Mouse (Mus musculus) thymus, adult 2 months (tissue): ENCODE measurements around the gene Fndc11. TPM values are rescaled to one million over a fixed set of nuclear protein-coding genes. Genes with fewer than 3 reads are reported as not detected.

Experiments used
- DNase-seq: peaks from one replicate; pipeline ENCODE4 v3.0.0; 2021
- H3K27ac ChIP-seq: fragments of 200-500 bp; 2 replicates; pipeline ENCODE4 v1.5.1; 2012; ENCODE audit warnings: low read length, control low read depth; ENCODE audit not compliant: control insufficient read depth, insufficient read depth
- H3K27me3 ChIP-seq: fragments of 200-500 bp; 2 replicates; pipeline ENCODE4 v1.6.1; 2012; ENCODE audit warnings: mild to moderate bottlenecking, low read length, moderate library complexity, mixed read lengths; ENCODE audit not compliant: control insufficient read depth, insufficient read depth
- H3K36me3 ChIP-seq: fragments of 200-500 bp; 2 replicates; pipeline ENCODE4 v1.6.1; 2012; ENCODE audit warnings: mild to moderate bottlenecking, low read length, moderate library complexity; ENCODE audit not compliant: control insufficient read depth, insufficient read depth
- H3K4me1 ChIP-seq: fragments of 200-500 bp; replicated peaks from 2 replicates; pipeline ENCODE4 v1.6.1; 2012; ENCODE audit warnings: low read length; ENCODE audit not compliant: control insufficient read depth, insufficient read depth
- H3K4me3 ChIP-seq: fragments of 200-500 bp; 2 replicates; pipeline ENCODE4 v1.5.1; 2012; ENCODE audit warnings: mild to moderate bottlenecking, low read length, control low read depth, moderate library complexity; ENCODE audit not compliant: control insufficient read depth, insufficient read depth
- CTCF ChIP-seq: fragments of 200-500 bp; IDR thresholded peaks from 2 replicates; pipeline ENCODE4 v1.5.1; 2012; ENCODE audit warnings: mild to moderate bottlenecking, control low read depth, low read length, moderate library complexity, borderline replicate concordance; ENCODE audit not compliant: control insufficient read depth, poor library complexity, insufficient read depth; ENCODE audit errors: extremely low read depth
- POLR2A ChIP-seq: fragments of 200-500 bp; IDR thresholded peaks from 2 replicates; pipeline ENCODE4 v1.6.1; 2012; ENCODE audit warnings: mild to moderate bottlenecking, low read length, control low read depth, moderate library complexity; ENCODE audit not compliant: control insufficient read depth, poor library complexity, insufficient read depth; ENCODE audit errors: extremely low read depth
- WGBS: fragments of 180-500 bp; shearing (Covaris S2); methylation state at CpG from one replicate; pipeline ENCODE4 v1.1.7; 2018; 5-methylcytosine and 5-hydroxymethylcytosine counted together
- polyA plus RNA-seq: library from polyadenylated mRNA; depleted of rRNA; stranded (reverse); fragments of >200 nt; gene quantifications from 2 replicates; pipeline ENCODE4 v1.2.3, GENCODE M21; 2012; rRNA removed

Fndc11 gene
- 0.85 and 0.88 TPM in 2 replicates for polyA plus RNA-seq

GRCm38 (mm10) chr2:181219538-181220216 lies at the start of gene Fndc11:
TSS of gene Fndc11 (plus strand) at chr2:181220013.
- 1% methylated on average over 25 of the region's 25 CpGs for WGBS
- Histone ChIP-seq H3K4me1 (peaks cover 18% of the 10 kb centered on the region), H3K27ac (peak within 1 kb of the TSS; percentile 87), H3K4me3 (peak within 1 kb of the TSS; percentile 41), H3K27me3 (no peaks in the 10 kb centered on the region), H3K36me3 (no peaks in the 10 kb centered on the region)
- TF ChIP-seq POLR2A (no peak), CTCF (peak; percentile 65)
- DNase-seq = peak; percentile 92

GRCm38 (mm10) chr2:181174646-181175045 lies 45.2 kb upstream of the Fndc11 start:
- Histone ChIP-seq H3K36me3 (no peaks in the 10 kb centered on the region), H3K27me3 (no peaks in the 10 kb centered on the region), H3K4me3 (no peak overlapping the region), H3K4me1 (no peaks in the 10 kb centered on the region), H3K27ac (no peak overlapping the region)
- DNase-seq = no peak
- TF ChIP-seq POLR2A (no peak), CTCF (no peak)
- WGBS = 88% methylated on average over 3 of the region's 3 CpGs

GRCm38 (mm10) chr2:181178015-181178414 lies 41.8 kb upstream of the Fndc11 start:
- H3K27me3 ChIP-seq = no peaks in the 10 kb centered on the region
- no peak overlapping the region for H3K4me3 ChIP-seq
- no peaks in the 10 kb centered on the region for H3K4me1 ChIP-seq
- 75% methylated on average over 3 of the region's 3 CpGs for WGBS
- no peak for DNase-seq
- no peaks in the 10 kb centered on the region for H3K36me3 ChIP-seq
- no peak for TF ChIP-seq CTCF
- no peak for TF ChIP-seq POLR2A
- no peak overlapping the region for H3K27ac ChIP-seq

- WGBS = 66% methylated on average over 5 of the region's 5 CpGs
- no peaks in the 10 kb centered on the region for H3K36me3 ChIP-seq
- DNase-seq = no peak
- no peak overlapping the region for H3K27ac ChIP-seq
- H3K4me3 ChIP-seq = no peak overlapping the region
- TF ChIP-seq POLR2A = no peak
- TF ChIP-seq CTCF = no peak
- H3K4me1 ChIP-seq = no peaks in the 10 kb centered on the region
- H3K27me3 ChIP-seq = no peaks in the 10 kb centered on the region
These were observed 41.3 kb upstream of the Fndc11 start for GRCm38 (mm10) chr2:181178471-181178870.

- WGBS = 89% methylated on average over 6 of the region's 6 CpGs
- DNase-seq = no peak
- no peaks in the 10 kb centered on the region for H3K27me3 ChIP-seq
These were observed 38.9 kb upstream of the Fndc11 start for GRCm38 (mm10) chr2:181180898-181181297.

GRCm38 (mm10) chr2:181186635-181187034 lies 33.2 kb upstream of the Fndc11 start:
- DNase-seq = peak; percentile 89
- Histone ChIP-seq H3K4me1 (peaks cover 14% of the 10 kb centered on the region), H3K27me3 (no peaks in the 10 kb centered on the region), H3K27ac (peak overlapping the region; percentile 38; the same call in 1 of the 2 replicates), H3K36me3 (no peaks in the 10 kb centered on the region), H3K4me3 (peak overlapping the region; percentile 86)
- under 1% methylated on average over 14 of the region's 14 CpGs for WGBS
- TF ChIP-seq CTCF (peak; percentile 81; the same call in 1 of the 2 replicates), POLR2A (no peak)

More at GRCm38 (mm10) chr2:181180898-181181297, 38.9 kb upstream of the Fndc11 start:
- Histone ChIP-seq H3K4me1 (no peaks in the 10 kb centered on the region), H3K27ac (no peak overlapping the region), H3K36me3 (no peaks in the 10 kb centered on the region), H3K4me3 (no peak overlapping the region)
- TF ChIP-seq POLR2A (no peak), CTCF (no peak)

GRCm38 (mm10) chr2:181187121-181188000 lies 32.5 kb upstream of the Fndc11 start, which contains the start of gene Ppdpf:
TSS of gene Ppdpf (plus strand) at chr2:181187247.
- peak; percentile 95 for DNase-seq
- Histone ChIP-seq H3K27ac (peak within 1 kb of the TSS; percentile 38; the same call in 1 of the 2 replicates), H3K27me3 (no peaks in the 10 kb centered on the region), H3K4me3 (peak within 1 kb of the TSS; percentile 86), H3K4me1 (peaks cover 14% of the 10 kb centered on the region), H3K36me3 (no peaks in the 10 kb centered on the region)
- WGBS = under 1% methylated on average over 64 of the region's 64 CpGs
- TF ChIP-seq POLR2A (peak; percentile 62), CTCF (no peak)
